Mouse (Mus musculus): ENCODE data around the gene Vmn1r55.
A peak's percentile ranks its signal among the peaks of the same experiment; 100 is the strongest.
"Not testable (repeated sequence)": the region's sequence is repeated elsewhere in the genome, so short reads cannot be mapped to it uniquely, and the experiment has no call there.

The Vmn1r55 gene

DNA sequence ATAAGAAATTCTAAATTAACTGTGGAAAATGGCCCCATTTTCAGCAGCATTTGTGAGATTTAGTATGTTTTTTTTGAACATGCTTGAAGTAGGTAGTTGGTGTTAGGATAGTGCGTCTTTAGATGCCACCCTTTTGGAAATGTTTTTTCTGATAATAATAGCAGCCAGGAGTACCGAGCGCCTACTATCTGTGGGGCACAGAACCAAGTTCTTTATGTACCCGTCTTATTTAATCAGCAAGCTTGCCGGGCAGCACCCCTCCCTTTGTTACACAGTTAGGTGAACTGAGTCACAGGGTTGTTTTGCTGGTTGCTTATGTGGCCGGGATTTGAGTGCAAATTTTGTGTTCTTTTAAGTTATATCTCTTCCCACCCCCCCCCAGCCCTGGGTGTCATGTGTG is 68.2 kb downstream of the Vmn1r55 start:
- no peak for DNase-seq (ENCODE audit: low spot score in 2 of 2)

GRCm38 (mm10) chr7:5080815-5081214 is 68.7 kb downstream of the Vmn1r55 start:
- DNase-seq (ENCODE audit: low spot score in 2 of 2) = no peak

DNA sequence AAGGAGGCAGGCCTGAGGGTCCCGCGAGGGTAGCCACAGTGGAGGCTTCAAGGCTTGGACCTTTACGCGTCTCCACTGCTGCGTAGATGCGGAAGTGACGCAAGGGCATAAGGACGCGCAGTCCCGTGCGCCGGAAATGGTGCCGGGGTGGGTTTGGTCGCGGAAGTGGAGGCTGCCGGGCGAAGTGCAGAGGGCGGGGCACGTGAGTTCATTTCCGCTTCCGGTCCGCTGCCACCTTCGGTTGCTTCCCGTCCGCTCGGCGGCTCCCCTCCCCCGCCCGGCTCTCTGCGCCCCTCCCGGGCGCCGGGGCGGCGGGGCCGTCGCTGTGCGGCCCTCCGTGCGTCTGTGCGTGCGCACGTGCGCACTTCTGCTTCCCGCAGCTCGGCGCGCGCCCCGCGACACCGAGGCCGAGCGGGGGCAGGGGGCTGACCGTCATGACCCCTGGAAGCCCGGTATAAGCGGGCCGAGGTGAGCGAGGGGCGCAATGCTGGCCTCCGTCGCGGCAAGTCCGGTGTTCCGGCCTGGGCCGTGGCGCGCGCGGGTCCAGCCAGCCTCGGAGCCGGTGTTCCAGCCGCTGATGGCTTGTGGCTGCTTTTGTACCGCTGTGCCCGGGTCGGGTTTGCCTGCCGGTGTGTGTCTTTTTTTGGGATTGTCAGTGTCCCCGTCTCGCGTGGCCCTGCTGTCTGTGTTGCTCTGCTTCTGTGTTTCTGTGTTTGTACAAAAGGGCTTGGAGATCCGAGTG is 69.3 kb downstream of the Vmn1r55 start, which contains the start of gene Epn1:
Gene Epn1 (plus strand): TSS at position 226 of the 742 bp plus-strand sequence.
- peak; percentile 93 to 97 for DNase-seq (ENCODE audit: low spot score in 2 of 2)

GRCm38 (mm10) chr7:5079365-5080009 is 70.0 kb downstream of the Vmn1r55 start:
- DNase-seq (ENCODE audit: low spot score in 2 of 2) = not testable (repeated sequence)
